In the genomic region with DNA sequence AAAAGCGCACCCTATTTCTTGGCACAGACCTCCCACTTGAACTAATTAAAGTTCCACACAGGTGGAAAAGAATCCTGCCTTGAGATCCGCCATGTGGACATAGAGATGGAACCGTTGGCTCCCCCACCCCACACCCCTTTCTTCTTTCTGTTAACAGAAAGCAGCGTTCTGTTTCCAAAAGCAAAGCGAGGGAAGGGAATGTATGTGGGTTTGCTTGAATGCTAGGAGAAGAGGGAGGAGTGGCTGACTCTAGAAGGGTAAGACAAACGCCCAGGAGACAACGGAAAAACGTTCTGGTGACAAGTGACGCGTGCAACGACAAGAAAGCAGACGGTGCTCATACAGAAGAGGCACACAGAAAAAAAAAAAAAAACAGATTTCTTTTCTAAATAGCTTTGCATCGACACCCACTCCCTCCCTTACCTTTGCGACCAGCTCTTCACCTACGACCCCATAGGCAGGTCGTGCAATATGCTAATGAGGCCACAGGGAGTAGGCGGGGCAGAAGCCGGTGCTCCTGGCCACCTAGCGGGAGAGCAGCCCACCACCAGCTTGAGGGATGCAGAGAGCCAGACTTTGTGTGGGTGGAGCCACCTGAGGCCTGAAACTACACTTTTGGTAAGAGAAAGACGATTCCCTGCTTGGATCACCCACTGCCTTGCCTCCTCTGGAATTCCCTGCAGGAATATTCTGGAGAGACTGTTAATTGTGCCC, we compare ENCODE assay signal across 8 mouse cellular contexts. TPM values are rescaled to one million over a fixed set of nuclear protein-coding genes. Genes with fewer than 3 reads are reported as not detected.
DNase-seq lines count a peak whose midpoint lies in the region; ATAC-seq and TF ChIP-seq lines count a peak whose summit lies in the region.

No protein-coding gene starts in this region.

- H3K36me3 ChIP-seq in forebrain, embryonic 14.5 days (ENCODE audit: control insufficient read depth, insufficient read depth, low read length): no peaks in the 10 kb centered on the region
- H3K36me3 ChIP-seq in limb, embryonic 14.5 days (ENCODE audit: control insufficient read depth, insufficient read depth, low read length): no peaks in the 10 kb centered on the region
- no peaks in the 10 kb centered on the region for H3K36me3 ChIP-seq in midbrain, embryonic 14.5 days (ENCODE audit: control insufficient read depth, insufficient read depth, low read length)
- no peaks in the 10 kb centered on the region; the same call in 1 of the 2 replicates for H3K36me3 ChIP-seq in splenic B cell, adult 2 months (ENCODE audit: control insufficient read depth, insufficient read depth, low read length, poor library complexity, severe bottlenecking)

- H3K9ac ChIP-seq in forebrain, embryonic 14.5 days (ENCODE audit: low read length): peak overlapping the region; percentile 60
- H3K9ac ChIP-seq in limb, embryonic 14.5 days (ENCODE audit: low read depth, low read length, severe bottlenecking): peak overlapping the region; percentile 41
- H3K9ac ChIP-seq in midbrain, embryonic 14.5 days (replicated peaks; ENCODE audit: low read length): peak overlapping the region; percentile 57

- peak overlapping the region; percentile 63 for H3K4me2 ChIP-seq in forebrain, embryonic 14.5 days (ENCODE audit: low read length)
- H3K4me2 ChIP-seq in limb, embryonic 14.5 days (replicated peaks; ENCODE audit: low read depth, low read length, severe bottlenecking): peak overlapping the region; percentile 60
- peak overlapping the region; percentile 62 for H3K4me2 ChIP-seq in midbrain, embryonic 14.5 days (ENCODE audit: low read length)

- peak overlapping the region; percentile 32 for H3K4me3 ChIP-seq in forebrain, embryonic 14.5 days (ENCODE audit: low read depth, low read length)
- H3K4me3 ChIP-seq in limb, embryonic 14.5 days (replicated peaks; ENCODE audit: low read length): peak overlapping the region; percentile 28
- H3K4me3 ChIP-seq in midbrain, embryonic 14.5 days (replicated peaks; ENCODE audit: low read depth, low read length): peak overlapping the region; percentile 42

- ATAC-seq in forebrain, embryonic 14.5 days: peak; percentile 94
- ATAC-seq in inflammation-experienced regulatory T-cells, adult 6 months: peak; percentile 91
- ATAC-seq in limb, embryonic 14.5 days (ENCODE audit: low FRiP score, low read depth): peak; percentile 47; the same call in 1 of the 2 replicates
- peak; percentile 86 for ATAC-seq in midbrain, embryonic 14.5 days (ENCODE audit: low FRiP score, low TSS enrichment)

- 3% methylated on average over 20 of the region's 20 CpGs for WGBS in forebrain, embryonic 14.5 days
- 5% methylated on average over 20 of the region's 20 CpGs for WGBS in limb, embryonic 14.5 days
- 5% methylated on average over 20 of the region's 20 CpGs for WGBS in midbrain, embryonic 14.5 days

- TF ChIP-seq POLR2A in limb, embryonic 14.5 days (IDR thresholded peaks at IDR 0.05; ENCODE audit: borderline replicate concordance, extremely low read depth, insufficient read depth, insufficient read length): no peak

- H3K9me3 ChIP-seq in forebrain, embryonic 14.5 days (replicated peaks; ENCODE audit: control insufficient read depth, low read length): no peaks in the 10 kb centered on the region
- H3K9me3 ChIP-seq in limb, embryonic 14.5 days (ENCODE audit: control insufficient read depth, low read length): no peaks in the 10 kb centered on the region
- H3K9me3 ChIP-seq in midbrain, embryonic 14.5 days (ENCODE audit: control insufficient read depth, low read length): no peaks in the 10 kb centered on the region

- H3K27me3 ChIP-seq in forebrain, embryonic 14.5 days (replicated peaks; ENCODE audit: control insufficient read depth, insufficient read depth, low read length): no peaks in the 10 kb centered on the region
- no peaks in the 10 kb centered on the region for H3K27me3 ChIP-seq in limb, embryonic 14.5 days (ENCODE audit: control insufficient read depth, insufficient read depth, low read length)
- H3K27me3 ChIP-seq in midbrain, embryonic 14.5 days (ENCODE audit: control insufficient read depth, insufficient read depth, low read length): no peaks in the 10 kb centered on the region
- no peaks in the 10 kb centered on the region for H3K27me3 ChIP-seq in splenic B cell, adult 2 months (ENCODE audit: control insufficient read depth, insufficient read depth, low read length, poor library complexity, severe bottlenecking)

- peak; percentile 48 for DNase-seq in Muller cell, postnatal 12 days (ENCODE audit: inconsistent ontology term)
- peak; percentile 60 for DNase-seq in c-Kit-positive CD71-negative TER-119-negative erythroid progenitor cells, embryonic 14.5 days (ENCODE audit: low read depth)
- peak; percentile 76 for DNase-seq in forebrain, embryonic 14.5 days (ENCODE audit: low spot score)
- DNase-seq in limb, embryonic 14.5 days (ENCODE audit: low spot score): peak; percentile 76
- DNase-seq in midbrain, embryonic 14.5 days: peak; percentile 85
- DNase-seq in splenic B cell, adult 2 months (ENCODE audit: low read depth, low spot score): peak; percentile 72
- no peak for DNase-seq in urinary bladder, postnatal 36 days (ENCODE audit: low spot score in 2 of 2)

- H3K4me1 ChIP-seq in forebrain, embryonic 14.5 days (ENCODE audit: control insufficient read depth, insufficient read depth, low read length): peaks cover 11% of the 10 kb centered on the region
- H3K4me1 ChIP-seq in limb, embryonic 14.5 days (ENCODE audit: control insufficient read depth, insufficient read depth, low read length): peaks cover 9% of the 10 kb centered on the region
- H3K4me1 ChIP-seq in midbrain, embryonic 14.5 days (ENCODE audit: control insufficient read depth, insufficient read depth, low read length): peaks cover 16% of the 10 kb centered on the region

- peak overlapping the region; percentile 72 for H3K27ac ChIP-seq in forebrain, embryonic 14.5 days (ENCODE audit: low read depth, low read length)
- no peak overlapping the region for H3K27ac ChIP-seq in limb, embryonic 14.5 days (replicated peaks; ENCODE audit: low read depth, low read length)
- peak overlapping the region; percentile 74 for H3K27ac ChIP-seq in midbrain, embryonic 14.5 days (replicated peaks; ENCODE audit: low read depth, low read length)

RNA-seq across cellular contexts. Expression of gene Zfp706, which starts 27.9 kb away (rescaled TPM):
- polyA plus RNA-seq in forebrain, embryonic 14.5 days (2014; fragmentation: Nextera tagmentation; extraction: Ambion mirVana): 353 and 411 TPM in 2 replicates
- 100 to 1,000 TPM; 401 to 459 (median 442) TPM for polyA plus RNA-seq in inflammation-experienced regulatory T-cells, adult 6 months (2017; shearing (Covaris generic))
- 69.7 and 98.3 TPM in 2 replicates for polyA plus RNA-seq in limb, embryonic 14.5 days (2012; rRNA removed)
- 393 and 400 TPM in 2 replicates for polyA plus RNA-seq in limb, embryonic 14.5 days (2014; fragmentation: Nextera tagmentation; extraction: Ambion mirVana)
- polyA plus RNA-seq in midbrain, embryonic 14.5 days (2014; fragmentation: Nextera tagmentation; extraction: Ambion mirVana): 416 and 455 TPM in 2 replicates

Comparison
In these comparisons a context has a peak if more than half of its experiments do, and no peak if none do; other contexts are left out.
1. DNase-seq: peak in Muller cell, postnatal 12 days (single experiment), c-Kit-positive CD71-negative TER-119-negative erythroid progenitor cells, embryonic 14.5 days (single experiment), forebrain, embryonic 14.5 days (single experiment), limb, embryonic 14.5 days (single experiment), midbrain, embryonic 14.5 days (single experiment) and splenic B cell, adult 2 months (single experiment); none in urinary bladder, postnatal 36 days (0 of 2).
2. Peak in every context shown above with its lines, with median percentiles within 50 percentile points of each other: ATAC-seq, H3K4me2 ChIP-seq, H3K4me3 ChIP-seq and H3K9ac ChIP-seq.